Mouse (Mus musculus) erythroblast, embryonic 14.5 days (primary cell): ENCODE results near the gene Hsp90ab1.

ENCODE experiments used
- GATA1 ChIP-seq: IDR thresholded peaks from 2 replicates; pipeline ENCODE4 v1.6.1; 2012; ENCODE audit warnings: low read length, inconsistent platforms, mixed read lengths
- TAL1 ChIP-seq: IDR thresholded peaks from 3 replicates; pipeline ENCODE4 v1.6.1; 2012; ENCODE audit warnings: low read length, inconsistent platforms, mixed read lengths

DNA sequence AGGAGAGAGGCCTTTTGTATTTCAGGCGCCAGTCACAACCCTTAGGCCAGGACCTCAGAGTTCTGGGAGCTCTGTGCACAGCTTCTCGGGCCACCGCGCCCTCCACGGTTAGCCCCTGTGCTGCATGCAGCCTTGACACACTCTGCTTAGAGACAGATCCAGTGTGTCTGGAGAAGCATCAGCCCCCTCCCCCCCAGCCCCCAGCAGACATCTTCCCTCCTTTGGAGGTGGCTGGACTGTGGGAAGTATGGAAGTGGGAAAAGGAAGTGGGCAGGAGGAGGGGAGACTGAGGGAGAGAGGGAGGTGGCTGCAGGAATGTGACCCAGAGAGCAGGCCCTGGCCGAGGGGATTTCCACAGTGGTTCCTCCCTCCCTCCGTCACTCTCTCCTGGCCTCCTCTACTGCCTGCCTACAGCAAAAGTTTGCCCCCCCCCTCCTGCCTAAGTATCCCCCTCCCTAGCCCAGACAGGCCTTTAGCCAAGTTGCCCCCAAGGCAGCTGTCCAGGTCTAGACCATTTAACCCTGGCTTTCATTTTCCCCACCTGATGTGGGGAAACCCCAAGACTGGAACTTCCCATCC is 15.7 kb downstream of the Hsp90ab1 start:
- no peak for TF ChIP-seq GATA1
- TF ChIP-seq TAL1 = no peak
